Mouse (Mus musculus): ENCODE results near the gene Vps35. TPM values are rescaled to one million over a fixed set of nuclear protein-coding genes. Genes with fewer than 3 reads are reported as not detected.

Vps35 gene
- polyA plus RNA-seq, 1 experiment from 2014 or later, result 78.0 TPM

- 88% methylated on average over 1 of the region's 1 CpGs for WGBS
- Histone ChIP-seq H3K4me2 (replicated peaks; ENCODE audit: low read depth) (no peak overlapping the region), H3K36me3 (ENCODE audit: control insufficient read depth, insufficient read depth, low read length) (peaks cover 18% of the 10 kb centered on the region), H3K9me3 (ENCODE audit: control insufficient read depth, low read length) (no peaks in the 10 kb centered on the region), H3K4me1 (replicated peaks; ENCODE audit: control insufficient read depth, insufficient read depth) (no peaks in the 10 kb centered on the region), H3K9ac (ENCODE audit: low read length) (no peak overlapping the region), H3K4me3 (ENCODE audit: low read depth, low read length) (no peak overlapping the region), H3K27me3 (ENCODE audit: control insufficient read depth, insufficient read depth, low read length) (no peaks in the 10 kb centered on the region), H3K27ac (replicated peaks) (no peak overlapping the region)
- TF ChIP-seq EP300 (optimal IDR thresholded peaks at IDR 0.05) (no peak), CTCF (IDR thresholded peaks at IDR 0.05; ENCODE audit: low read depth) (no peak)
- ATAC-seq (ENCODE audit: low FRiP score, low TSS enrichment) (no peak), DNase-seq (ENCODE audit: low spot score) (no peak)
Measured at GRCm38 (mm10) chr8:85286846-85287245, 12.8 kb downstream of the Vps35 start.

DNA sequence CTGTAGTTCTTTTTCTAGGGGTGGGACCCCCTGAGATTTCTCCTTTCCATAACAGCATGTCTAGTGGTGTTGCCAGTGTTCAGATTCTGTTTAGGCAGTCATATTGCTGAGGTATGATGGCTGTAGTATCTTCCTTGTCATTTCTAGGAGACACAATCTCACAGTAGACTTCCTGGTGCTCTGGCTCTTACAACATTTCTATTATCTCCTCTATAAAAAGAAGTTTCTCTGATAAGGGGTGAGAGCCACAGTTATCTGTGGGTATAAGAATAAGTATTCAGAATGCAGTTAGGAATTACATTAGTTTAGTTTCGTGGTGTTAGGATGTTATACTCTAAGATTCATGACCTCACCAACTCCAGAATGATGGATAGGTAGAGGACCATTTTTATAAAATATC, 72.3 kb downstream of the Vps35 start:
- Histone ChIP-seq H3K27ac (replicated peaks) (no peak overlapping the region), H3K36me3 (ENCODE audit: control insufficient read depth, insufficient read depth, low read length) (no peaks in the 10 kb centered on the region), H3K9ac (ENCODE audit: low read length) (no peak overlapping the region), H3K4me3 (ENCODE audit: low read depth, low read length) (no peak overlapping the region), H3K9me3 (ENCODE audit: control insufficient read depth, low read length) (no peaks in the 10 kb centered on the region), H3K4me1 (replicated peaks; ENCODE audit: control insufficient read depth, insufficient read depth) (no peaks in the 10 kb centered on the region), H3K27me3 (ENCODE audit: control insufficient read depth, insufficient read depth, low read length) (no peaks in the 10 kb centered on the region), H3K4me2 (replicated peaks; ENCODE audit: low read depth) (no peak overlapping the region)
- no peak for DNase-seq (ENCODE audit: low spot score)
- ATAC-seq (ENCODE audit: low FRiP score, low TSS enrichment), result no peak
- WGBS, result 73% methylated on average over 1 of the region's 1 CpGs
- TF ChIP-seq EP300 (optimal IDR thresholded peaks at IDR 0.05) (no peak), CTCF (IDR thresholded peaks at IDR 0.05; ENCODE audit: low read depth) (no peak)

- no peak within 1 kb of the TSS for H3K4me2 ChIP-seq (replicated peaks; ENCODE audit: low read depth)
- H3K4me1 ChIP-seq (replicated peaks; ENCODE audit: control insufficient read depth, insufficient read depth), result no peaks in the 10 kb centered on the region
- 16% methylated on average over 1 of the region's 1 CpGs for WGBS
- DNase-seq (ENCODE audit: low spot score) (no peak), ATAC-seq (ENCODE audit: low FRiP score, low TSS enrichment) (no peak)
- no peaks in the 10 kb centered on the region for H3K27me3 ChIP-seq (ENCODE audit: control insufficient read depth, insufficient read depth, low read length)
- no peak for TF ChIP-seq EP300 (optimal IDR thresholded peaks at IDR 0.05)
- no peak for TF ChIP-seq CTCF (IDR thresholded peaks at IDR 0.05; ENCODE audit: low read depth)
- no peak within 1 kb of the TSS for H3K9ac ChIP-seq (ENCODE audit: low read length)
- H3K9me3 ChIP-seq (ENCODE audit: control insufficient read depth, low read length), result no peaks in the 10 kb centered on the region
- H3K4me3 ChIP-seq (ENCODE audit: low read depth, low read length), result no peak within 1 kb of the TSS
- no peaks in the 10 kb centered on the region for H3K36me3 ChIP-seq (ENCODE audit: control insufficient read depth, insufficient read depth, low read length)
- H3K27ac ChIP-seq (replicated peaks), result no peak within 1 kb of the TSS
Measured at GRCm38 (mm10) chr8:85225688-85226087, 73.9 kb downstream of the Vps35 start, which contains the start of gene Olfr371. Gene Olfr371 (plus strand): TSS chr8:85225988.

DNA sequence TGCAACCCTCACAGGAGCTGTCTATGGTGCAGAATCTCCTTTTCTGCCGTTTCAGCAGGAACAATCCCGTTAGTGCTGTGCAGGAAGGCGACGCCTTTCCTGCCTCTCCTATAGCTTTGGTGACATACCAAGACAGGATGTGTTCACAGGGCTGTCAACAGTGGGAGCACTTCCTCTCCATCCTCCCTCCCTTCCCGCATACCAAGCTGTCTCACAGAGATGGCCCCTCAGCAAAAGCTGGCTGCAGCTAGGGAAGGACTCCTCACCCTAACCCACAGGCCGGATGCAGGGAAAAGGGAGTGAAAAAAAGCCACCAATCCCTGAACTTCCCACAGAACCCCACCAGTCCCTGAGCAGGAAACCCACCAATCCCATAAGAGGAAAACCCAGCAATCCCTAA, 78.6 kb downstream of the Vps35 start:
- no peak overlapping the region for H3K27ac ChIP-seq (replicated peaks)
- WGBS, result 39% methylated on average over 6 of the region's 6 CpGs
- no peak overlapping the region for H3K9ac ChIP-seq (ENCODE audit: low read length)
- H3K4me2 ChIP-seq (replicated peaks; ENCODE audit: low read depth), result no peak overlapping the region
- no peak overlapping the region for H3K4me3 ChIP-seq (ENCODE audit: low read depth, low read length)
- TF ChIP-seq CTCF (IDR thresholded peaks at IDR 0.05; ENCODE audit: low read depth), result no peak
- TF ChIP-seq EP300 (optimal IDR thresholded peaks at IDR 0.05), result no peak
- H3K9me3 ChIP-seq (ENCODE audit: control insufficient read depth, low read length), result no peaks in the 10 kb centered on the region
- ATAC-seq (ENCODE audit: low FRiP score, low TSS enrichment) (peak; percentile 72; the same call in 1 of the 2 replicates), DNase-seq (ENCODE audit: low spot score) (no peak)
- H3K4me1 ChIP-seq (replicated peaks; ENCODE audit: control insufficient read depth, insufficient read depth), result no peaks in the 10 kb centered on the region
- no peaks in the 10 kb centered on the region for H3K27me3 ChIP-seq (ENCODE audit: control insufficient read depth, insufficient read depth, low read length)
- no peaks in the 10 kb centered on the region for H3K36me3 ChIP-seq (ENCODE audit: control insufficient read depth, insufficient read depth, low read length)

GRCm38 (mm10) chr8:85220220-85220619, 79.4 kb downstream of the Vps35 start:
- no peaks in the 10 kb centered on the region for H3K36me3 ChIP-seq (ENCODE audit: control insufficient read depth, insufficient read depth, low read length)
- ATAC-seq (ENCODE audit: low FRiP score, low TSS enrichment), result no peak
- DNase-seq (ENCODE audit: low spot score), result no peak
- no peak overlapping the region for H3K4me3 ChIP-seq (ENCODE audit: low read depth, low read length)
- no peak overlapping the region for H3K9ac ChIP-seq (ENCODE audit: low read length)
- H3K4me1 ChIP-seq (replicated peaks; ENCODE audit: control insufficient read depth, insufficient read depth), result no peaks in the 10 kb centered on the region
- no peak overlapping the region for H3K4me2 ChIP-seq (replicated peaks; ENCODE audit: low read depth)
- TF ChIP-seq CTCF (IDR thresholded peaks at IDR 0.05; ENCODE audit: low read depth), result no peak
- no peak for TF ChIP-seq EP300 (optimal IDR thresholded peaks at IDR 0.05)
- H3K27ac ChIP-seq (replicated peaks), result no peak overlapping the region
- H3K27me3 ChIP-seq (ENCODE audit: control insufficient read depth, insufficient read depth, low read length), result no peaks in the 10 kb centered on the region
- 77% methylated on average over 4 of the region's 4 CpGs for WGBS
- no peaks in the 10 kb centered on the region for H3K9me3 ChIP-seq (ENCODE audit: control insufficient read depth, low read length)

Other genes with a start within 250 kb of the Vps35 start
- gene Fbxw9, start 239.7 kb downstream of the Vps35 start, polyA plus RNA-seq (2015; fragmentation: Nextera tagmentation; extraction: Ambion mirVana), result 25.7 and 28.4 TPM in 2 replicates
- not detected in 2 replicates for gene Gm5741, start 231.8 kb downstream of the Vps35 start, polyA plus RNA-seq (2015; fragmentation: Nextera tagmentation; extraction: Ambion mirVana)
- 40.2 and 42.2 TPM in 2 replicates for gene Dhps, start 228.0 kb downstream of the Vps35 start, polyA plus RNA-seq (2015; fragmentation: Nextera tagmentation; extraction: Ambion mirVana)
- 114 and 117 TPM in 2 replicates for gene Wdr83os, start 219.1 kb downstream of the Vps35 start, polyA plus RNA-seq (2015; fragmentation: Nextera tagmentation; extraction: Ambion mirVana)
- 22.3 and 23.6 TPM in 2 replicates for gene Wdr83, start 218.5 kb downstream of the Vps35 start, polyA plus RNA-seq (2015; fragmentation: Nextera tagmentation; extraction: Ambion mirVana)
- 29.1 and 32.6 TPM in 2 replicates for gene Man2b1, start 216.5 kb downstream of the Vps35 start, polyA plus RNA-seq (2015; fragmentation: Nextera tagmentation; extraction: Ambion mirVana)
- 1.2 and 1.5 TPM in 2 replicates for gene Zfp791, start 176.7 kb downstream of the Vps35 start, polyA plus RNA-seq (2015; fragmentation: Nextera tagmentation; extraction: Ambion mirVana)
- 0.05 TPM in 1 of 2 replicates, not detected in the other for gene Cks1brt, start 147.9 kb downstream of the Vps35 start, polyA plus RNA-seq (2015; fragmentation: Nextera tagmentation; extraction: Ambion mirVana)
- not detected in 2 replicates for gene Olfr371, start 73.8 kb downstream of the Vps35 start, polyA plus RNA-seq (2015; fragmentation: Nextera tagmentation; extraction: Ambion mirVana)
- gene Orc6, start 170 bp downstream of the Vps35 start, polyA plus RNA-seq (2015; fragmentation: Nextera tagmentation; extraction: Ambion mirVana), result 36.1 and 39.5 TPM in 2 replicates
- gene Mylk3, start 86.5 kb upstream of the Vps35 start, polyA plus RNA-seq (2015; fragmentation: Nextera tagmentation; extraction: Ambion mirVana), result 0.10 and 0.13 TPM in 2 replicates
- 24.9 and 29.0 TPM in 2 replicates for gene 4921524J17Rik, start 133.0 kb upstream of the Vps35 start, polyA plus RNA-seq (2015; fragmentation: Nextera tagmentation; extraction: Ambion mirVana)
- gene Gpt2, start 192.8 kb upstream of the Vps35 start, polyA plus RNA-seq (2015; fragmentation: Nextera tagmentation; extraction: Ambion mirVana), result 32.7 and 37.6 TPM in 2 replicates